Mouse (Mus musculus) retina, adult 2 months (tissue): Measurements from ENCODE around the gene Asic2.

Experiments used
- DNase-seq: peaks from one replicate; pipeline ENCODE4 v3.0.0-alpha.2; 2012; ENCODE audit warnings: low read depth, low spot score

The Asic2 gene

DNA sequence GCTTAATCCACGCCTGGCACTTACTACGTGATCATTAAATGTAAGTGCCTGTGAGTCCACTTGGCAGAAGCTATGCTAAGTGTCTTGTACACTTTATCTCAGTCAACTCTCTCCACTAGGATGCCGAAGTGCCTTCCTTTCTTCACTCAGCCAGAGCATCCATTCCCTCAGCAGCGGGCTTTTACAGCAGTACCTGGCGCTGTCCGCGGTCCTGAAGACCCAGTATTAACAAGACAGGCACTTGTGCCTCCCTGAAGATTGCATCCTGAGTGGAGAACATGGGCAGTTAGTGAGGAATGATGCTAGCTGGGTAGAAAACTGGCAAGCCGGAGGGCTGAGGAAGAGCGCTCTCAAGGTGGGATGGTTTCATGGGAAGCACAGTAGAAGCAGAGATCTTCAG, 852.6 kb downstream of the Asic2 start:
- DNase-seq = no peak

- DNase-seq = no peak
Observed at GRCm38 (mm10) chr11:81111626-81112025, 856.6 kb downstream of the Asic2 start.

DNA sequence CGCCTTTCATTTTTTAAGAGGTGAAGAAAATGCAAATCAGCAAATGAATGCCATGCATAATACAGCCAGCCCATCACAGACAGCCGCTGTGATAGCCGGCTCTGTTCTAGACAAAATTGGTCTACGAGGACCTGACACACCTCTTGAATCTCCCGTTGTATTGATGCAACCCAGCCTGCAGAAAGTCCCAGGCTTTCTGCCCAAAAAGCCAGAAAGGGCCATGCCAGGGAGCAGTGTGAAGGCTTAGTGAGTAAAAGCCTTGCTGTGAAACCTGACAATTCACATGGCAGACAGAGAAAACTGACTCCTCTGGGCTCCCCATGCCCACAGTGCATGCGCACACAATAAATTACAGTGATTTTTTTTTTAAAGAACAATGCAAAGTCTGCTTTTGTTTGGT, 858.2 kb downstream of the Asic2 start:
- DNase-seq = no peak

GRCm38 (mm10) chr11:81106949-81107348, 861.3 kb downstream of the Asic2 start:
- no peak for DNase-seq

DNA sequence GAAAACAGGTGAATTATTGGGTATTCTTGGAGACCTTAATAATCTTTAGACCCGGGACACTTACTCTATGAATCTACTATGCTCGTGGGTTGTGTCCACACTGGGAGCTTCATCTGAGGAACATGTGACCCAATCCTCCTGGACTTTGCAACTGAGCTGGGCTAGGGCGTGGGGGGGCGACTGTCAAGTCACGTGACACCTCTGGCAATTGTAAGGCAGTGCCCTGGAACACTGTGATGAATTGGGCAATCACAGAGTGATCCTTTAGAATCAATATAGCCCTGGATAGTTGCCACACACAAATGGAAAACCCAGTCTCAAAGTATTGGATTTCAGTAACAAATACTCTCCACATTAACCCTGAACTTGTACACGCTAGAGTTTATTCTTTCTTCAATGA, 867.4 kb downstream of the Asic2 start:
- DNase-seq = no peak

DNA sequence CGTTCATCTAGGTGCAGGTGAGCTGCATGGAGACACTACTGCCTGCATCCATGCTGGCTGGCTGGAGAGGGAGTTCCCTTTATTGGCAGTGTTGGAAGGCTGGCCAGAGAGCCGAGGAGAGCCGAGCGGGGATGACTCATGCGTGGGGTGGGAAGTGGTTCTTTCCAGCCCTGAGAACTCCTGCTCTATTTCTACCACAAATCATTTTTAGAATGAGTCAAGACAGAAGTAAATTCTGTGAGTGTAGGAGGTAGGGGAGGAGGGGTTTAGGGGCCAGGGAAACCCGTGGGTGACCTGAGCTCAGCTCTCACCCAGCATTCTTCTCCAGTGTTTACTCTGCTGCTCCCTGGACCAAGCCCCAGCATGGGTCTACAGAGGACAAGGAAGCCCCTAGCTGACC, 872.2 kb downstream of the Asic2 start:
- DNase-seq = no peak

DNA sequence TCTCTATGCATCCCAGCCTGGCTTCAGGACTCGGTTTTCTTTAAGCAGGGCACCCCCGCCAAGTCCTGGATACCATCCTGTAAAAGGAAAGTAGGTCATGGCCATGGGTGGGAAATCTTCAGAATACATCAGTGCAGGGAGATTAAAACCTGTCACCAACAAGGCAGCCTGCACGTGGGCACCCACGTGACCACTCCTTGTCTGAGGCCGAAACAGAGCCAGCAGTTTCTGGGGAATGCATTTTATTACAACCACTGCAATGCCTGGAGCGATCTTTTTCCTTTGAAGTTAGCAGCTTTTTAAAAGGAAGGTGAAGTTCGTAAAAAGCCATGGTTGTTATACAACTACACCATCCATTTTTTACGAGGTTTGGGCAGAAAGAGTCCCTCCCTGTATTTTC, 873.7 kb downstream of the Asic2 start:
- DNase-seq = no peak

GRCm38 (mm10) chr11:81092161-81092560, 876.1 kb downstream of the Asic2 start:
- no peak for DNase-seq

DNA sequence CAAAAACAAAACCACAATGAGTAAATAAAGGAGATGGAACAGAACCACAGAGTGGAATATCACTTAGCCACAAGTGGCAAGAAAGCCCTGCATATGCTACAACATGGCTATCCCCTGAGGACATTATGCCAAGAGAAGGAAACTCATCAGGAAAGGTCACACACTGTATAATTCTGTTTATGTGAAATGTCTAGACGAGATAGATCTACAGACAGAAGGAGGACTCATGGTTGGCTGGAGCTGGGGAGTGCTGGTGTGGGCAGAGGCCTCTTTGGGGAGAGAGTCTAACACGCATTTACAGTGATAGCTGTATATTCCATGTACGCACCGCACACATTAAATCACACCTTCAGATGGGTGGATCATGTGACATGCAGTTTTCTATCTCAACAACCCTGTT, 884.4 kb downstream of the Asic2 start:
- no peak for DNase-seq

DNA sequence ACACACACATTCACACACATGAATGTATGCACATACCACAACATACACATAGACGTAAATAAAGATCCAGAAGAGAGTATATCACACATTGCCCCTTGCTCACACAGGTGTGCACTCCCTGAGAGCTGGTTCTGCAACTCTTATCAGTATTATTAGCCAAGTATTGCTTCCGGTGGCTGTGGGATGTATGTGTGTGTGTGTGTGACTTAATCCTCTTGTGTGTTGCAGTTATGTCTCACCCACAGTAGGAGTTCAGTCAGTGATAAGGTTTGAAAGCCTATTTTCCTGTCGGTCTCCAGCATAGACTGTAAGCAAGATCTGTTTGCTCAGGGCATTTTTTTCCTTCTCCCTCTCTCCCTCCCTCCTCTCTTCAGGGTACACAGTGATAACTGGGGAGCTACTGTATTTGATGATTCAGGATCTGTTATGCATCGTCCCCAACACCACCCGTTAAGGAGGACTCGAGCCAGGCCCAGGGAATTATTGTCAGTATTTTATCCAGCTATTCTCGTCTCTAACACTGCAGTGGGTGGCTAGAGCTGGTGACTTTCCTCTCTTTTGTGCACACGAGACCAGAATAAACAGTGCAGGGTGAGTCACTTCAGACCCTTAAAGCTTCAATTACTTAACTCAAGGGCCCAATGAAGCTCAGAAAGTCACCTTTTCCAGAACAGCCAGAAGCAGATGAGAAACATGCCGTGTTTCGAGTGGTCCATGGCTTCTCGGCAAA, 888.0 kb downstream of the Asic2 start:
- no peak for DNase-seq

GRCm38 (mm10) chr11:81079237-81079636, 889.0 kb downstream of the Asic2 start:
- DNase-seq = no peak

DNA sequence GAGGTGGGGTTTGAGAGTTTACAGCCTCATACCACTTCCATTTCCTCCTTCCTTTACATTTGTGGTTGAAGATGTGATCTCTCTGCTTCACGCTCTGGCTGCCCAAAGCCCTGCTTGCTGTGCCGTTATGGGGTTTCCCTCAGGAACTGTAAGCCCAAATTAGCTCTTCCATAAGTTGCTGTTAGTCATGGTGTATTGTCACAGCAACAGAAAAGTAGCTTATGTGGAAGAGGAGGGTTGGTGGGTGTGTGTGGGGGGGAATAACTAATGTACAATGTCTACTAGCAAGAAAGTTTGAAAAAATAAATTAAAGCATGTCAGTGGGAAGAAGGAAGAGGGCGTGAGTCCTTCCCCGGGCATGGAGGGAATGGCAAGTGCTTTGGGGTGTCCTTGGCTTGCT, 896.4 kb downstream of the Asic2 start:
- no peak for DNase-seq

GRCm38 (mm10) chr11:81065386-81065785, 902.9 kb downstream of the Asic2 start:
- no peak for DNase-seq

- no peak for DNase-seq
Observed at GRCm38 (mm10) chr11:81064006-81064405, 904.3 kb downstream of the Asic2 start.

- no peak for DNase-seq
Observed at GRCm38 (mm10) chr11:81060077-81060476, 908.2 kb downstream of the Asic2 start.

GRCm38 (mm10) chr11:81059546-81059945, 908.7 kb downstream of the Asic2 start:
- DNase-seq = no peak

DNA sequence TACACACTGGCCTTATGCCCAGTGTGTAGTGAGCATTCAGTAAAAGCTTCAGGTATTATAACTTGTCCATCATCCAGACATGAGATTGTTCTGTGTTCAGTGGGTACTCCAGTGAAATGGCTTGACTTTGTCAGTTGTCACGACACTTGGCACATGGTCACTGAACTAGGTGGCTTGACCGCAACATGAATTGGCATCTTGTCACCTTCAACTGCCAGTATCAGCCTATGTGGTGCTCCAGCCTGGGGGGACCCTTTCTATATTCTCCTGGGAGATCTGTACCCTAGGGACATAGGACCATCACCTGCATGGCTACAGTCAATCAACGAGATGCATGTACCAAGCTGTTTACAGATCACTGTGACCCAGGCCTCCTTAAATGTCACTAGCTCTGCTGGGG, 910.8 kb downstream of the Asic2 start:
- no peak for DNase-seq

- no peak for DNase-seq
Observed at GRCm38 (mm10) chr11:81056776-81057175, 911.5 kb downstream of the Asic2 start.

- DNase-seq = no peak
Observed at GRCm38 (mm10) chr11:81055446-81056145, 912.7 kb downstream of the Asic2 start.

- DNase-seq = no peak
Observed at GRCm38 (mm10) chr11:81053826-81054225, 914.4 kb downstream of the Asic2 start.

- no peak for DNase-seq
Observed at GRCm38 (mm10) chr11:81041671-81042070, 926.6 kb downstream of the Asic2 start.

- DNase-seq = no peak
Observed at GRCm38 (mm10) chr11:81039976-81040375, 928.3 kb downstream of the Asic2 start.

GRCm38 (mm10) chr11:81032151-81032550, 936.1 kb downstream of the Asic2 start:
- DNase-seq = no peak
